Mouse (Mus musculus): Measurements from ENCODE around the gene Tbc1d10b.

GRCm38 (mm10) chr7:127157548-127157947 lies 50.7 kb downstream of the Tbc1d10b start:
- no peak for TF ChIP-seq USF1 (IDR thresholded peaks at IDR 0.05; ENCODE audit: low read depth, low read length)
- TF ChIP-seq CTCF (conservative IDR thresholded peaks at IDR 0.05 in 1 of 2, IDR thresholded peaks at IDR 0.05 in 1 of 2; ENCODE audit: low read depth in 2 of 2, low read length in 2 of 2): no peak
- no peak for TF ChIP-seq MAX (IDR thresholded peaks at IDR 0.05; ENCODE audit: low read length)
- TF ChIP-seq SIN3A (IDR thresholded peaks at IDR 0.05; ENCODE audit: low read length): no peak
